Mouse (Mus musculus) kidney, adult 2 months (tissue): Measurements from ENCODE around the gene Gm10100.

Source experiments
- CTCF ChIP-seq: fragments of 200-500 bp; conservative IDR thresholded peaks from 2 replicates; pipeline ENCODE4 v1.5.1; 2011; ENCODE audit warnings: low read depth, mild to moderate bottlenecking, control low read depth, low read length, moderate library complexity, mixed read lengths; ENCODE audit not compliant: insufficient read depth, insufficient read length
- POLR2A ChIP-seq: fragments of 200-500 bp; IDR thresholded peaks from one replicate; pipeline ENCODE4 v1.6.1; 2011; ENCODE audit warnings: low read depth, low read length, control low read depth

DNA sequence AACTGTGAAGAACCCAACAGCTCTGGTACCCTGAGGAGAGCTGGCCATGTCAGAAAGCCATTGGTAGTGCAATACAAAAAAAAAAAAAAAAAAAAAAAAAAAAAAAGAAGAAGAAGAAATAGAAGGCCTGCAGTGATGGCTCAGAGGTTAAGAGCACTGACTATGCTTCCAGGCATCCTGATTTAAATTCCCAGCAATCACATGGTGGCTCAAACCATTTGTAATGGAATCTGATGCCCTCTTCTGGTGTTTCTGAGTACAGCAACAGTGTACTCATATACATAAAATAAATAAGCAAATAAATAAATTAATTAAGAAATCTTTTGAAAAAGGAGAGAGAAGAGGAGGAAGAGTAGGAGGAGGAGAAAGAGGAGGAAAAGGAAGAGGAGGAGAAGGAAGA lies 27.2 kb downstream of the Gm10100 start:
- TF ChIP-seq POLR2A (no peak), CTCF (no peak)
